Mouse (Mus musculus) cerebellum, adult 18-20 months (tissue): ENCODE results near the gene Ccna1.

Source experiments
- DNase-seq, 2 experiments: peaks; one replicate each; pipeline ENCODE4 v3.0.0; 2021

Ccna1 gene

DNA sequence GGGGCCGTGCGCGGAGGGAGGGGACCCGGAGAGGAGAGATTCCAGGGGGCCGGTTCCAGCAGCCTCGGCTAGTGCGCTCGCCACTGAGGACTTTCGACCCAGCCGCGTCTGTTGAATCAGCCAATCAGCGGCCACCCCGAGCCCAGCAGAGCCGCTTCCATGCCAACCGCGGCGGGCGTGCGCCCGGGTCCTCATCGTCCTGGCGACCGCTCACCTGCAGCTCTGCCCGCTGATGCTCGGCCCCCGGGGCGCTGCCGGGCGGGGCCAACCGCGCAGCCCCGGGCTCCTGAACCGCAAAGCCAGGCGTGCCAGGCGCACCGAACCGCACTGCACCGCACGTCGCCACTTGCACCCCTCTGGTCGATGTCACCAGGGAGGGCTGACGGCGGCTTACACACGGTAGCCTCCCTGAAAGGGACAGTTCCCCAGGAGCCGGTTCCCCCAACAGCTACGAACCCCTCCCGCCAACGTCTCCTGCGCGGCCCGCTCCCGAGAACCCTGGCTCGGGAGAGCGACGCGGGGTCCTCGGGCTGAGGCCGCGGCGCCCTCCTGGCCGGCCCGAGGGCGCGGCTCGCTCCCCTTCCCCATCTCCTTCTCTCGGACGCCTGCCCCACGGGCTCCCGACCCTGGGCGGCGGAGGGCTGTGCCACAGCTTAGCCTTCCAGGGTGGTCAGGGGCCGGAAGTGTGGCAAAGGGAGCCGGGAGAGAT, at the start of gene Ccna1:
Ccna1 (minus strand) TSS at position 464 of the 709 bp plus-strand sequence.
- DNase-seq, result peak; percentile 31 to 44

DNA sequence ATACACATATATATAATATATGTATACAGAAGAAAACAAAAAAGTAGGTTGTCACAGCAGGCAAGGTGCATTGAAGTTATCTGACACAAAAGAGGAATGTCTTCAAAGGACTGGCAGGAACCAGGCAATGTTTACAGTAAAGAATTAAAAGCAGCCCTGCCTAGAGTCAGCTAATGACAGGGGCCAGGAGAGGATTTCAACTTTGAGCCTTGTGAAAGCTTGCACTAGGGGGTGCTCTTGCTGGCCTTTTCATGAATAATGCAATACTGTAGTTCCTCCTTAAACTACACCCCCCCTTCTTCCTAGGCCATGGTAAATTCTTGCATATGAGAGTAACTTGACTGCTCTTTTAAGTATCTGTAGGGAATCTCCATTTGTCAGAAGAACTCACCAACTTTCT, 45.8 kb upstream of the Ccna1 start:
- no peak for DNase-seq

DNA sequence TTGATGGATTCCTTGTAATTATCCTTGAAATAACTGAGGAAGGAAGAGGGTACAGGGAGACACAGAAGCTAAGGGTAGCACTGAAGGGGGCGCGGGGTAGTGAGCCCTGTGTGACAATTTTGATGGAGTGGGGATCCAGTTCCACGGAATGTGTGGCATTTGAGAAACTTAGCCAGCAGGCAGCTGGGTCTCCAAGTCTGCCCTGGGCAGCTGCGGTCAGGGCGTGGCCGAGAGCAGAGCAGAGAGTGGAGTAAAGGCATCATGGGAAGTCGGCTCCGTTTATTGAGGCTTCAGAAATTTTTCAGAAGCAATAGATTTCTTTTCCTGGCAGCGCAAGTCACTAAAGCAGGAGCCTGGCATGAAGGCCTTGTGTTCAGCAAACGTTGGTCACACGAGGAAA, 43.7 kb upstream of the Ccna1 start:
- no peak for DNase-seq

DNA sequence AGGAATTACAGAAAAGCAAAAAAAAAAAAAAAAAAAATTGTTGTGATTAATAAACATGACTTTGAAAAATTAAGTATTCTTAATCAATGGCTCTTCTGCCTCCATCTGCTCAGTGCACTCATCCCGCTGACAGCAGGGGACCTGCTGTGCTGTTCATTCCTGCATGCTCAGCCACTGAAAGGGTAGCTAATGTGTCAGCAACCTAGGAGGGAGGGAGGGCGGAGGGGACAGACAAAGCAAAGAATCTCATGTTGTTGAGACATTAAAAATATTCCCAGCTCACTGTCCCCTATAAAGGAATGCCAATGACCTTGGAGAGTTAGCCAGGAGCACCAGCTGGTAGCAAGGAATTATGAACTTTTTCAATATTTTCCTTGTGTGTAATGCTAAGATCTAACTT, 42.7 kb upstream of the Ccna1 start:
- DNase-seq, result no peak

DNA sequence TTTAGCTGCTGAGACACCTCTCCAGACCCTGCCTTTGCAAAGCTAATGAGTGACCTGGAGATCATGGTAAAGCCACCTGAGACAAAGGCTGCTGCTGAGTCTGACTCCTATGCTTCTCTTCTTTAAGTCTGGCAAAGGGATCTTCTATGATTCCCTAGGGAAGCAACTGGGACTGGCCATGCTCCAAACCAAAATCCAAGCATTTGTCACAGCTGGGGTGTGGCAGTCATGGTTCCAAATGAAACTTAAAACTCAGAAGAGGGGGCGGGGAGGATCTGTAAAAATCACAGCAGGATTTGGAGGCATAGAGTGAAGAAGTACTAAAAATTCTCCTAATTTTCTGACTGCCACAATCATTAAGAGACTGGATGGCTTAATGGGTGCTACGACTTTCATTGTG, 41.9 kb upstream of the Ccna1 start:
- no peak for DNase-seq

DNA sequence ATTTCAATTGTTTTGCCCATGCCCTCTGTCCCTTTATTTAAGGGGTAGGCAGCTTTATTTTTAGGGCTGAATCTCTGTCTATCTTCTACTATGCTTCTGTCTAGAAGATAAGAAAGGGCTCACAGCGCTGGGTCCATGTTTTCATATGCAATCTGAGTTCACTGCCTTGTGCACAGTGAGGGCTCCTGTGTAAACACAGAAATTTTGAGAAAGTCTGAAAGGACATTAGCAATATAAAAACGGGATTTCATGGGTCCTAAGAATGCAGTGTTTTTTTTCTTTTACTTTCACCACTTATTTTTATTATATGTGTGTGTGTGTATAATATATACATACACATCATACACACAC, 41.3 kb upstream of the Ccna1 start:
- no peak for DNase-seq

DNA sequence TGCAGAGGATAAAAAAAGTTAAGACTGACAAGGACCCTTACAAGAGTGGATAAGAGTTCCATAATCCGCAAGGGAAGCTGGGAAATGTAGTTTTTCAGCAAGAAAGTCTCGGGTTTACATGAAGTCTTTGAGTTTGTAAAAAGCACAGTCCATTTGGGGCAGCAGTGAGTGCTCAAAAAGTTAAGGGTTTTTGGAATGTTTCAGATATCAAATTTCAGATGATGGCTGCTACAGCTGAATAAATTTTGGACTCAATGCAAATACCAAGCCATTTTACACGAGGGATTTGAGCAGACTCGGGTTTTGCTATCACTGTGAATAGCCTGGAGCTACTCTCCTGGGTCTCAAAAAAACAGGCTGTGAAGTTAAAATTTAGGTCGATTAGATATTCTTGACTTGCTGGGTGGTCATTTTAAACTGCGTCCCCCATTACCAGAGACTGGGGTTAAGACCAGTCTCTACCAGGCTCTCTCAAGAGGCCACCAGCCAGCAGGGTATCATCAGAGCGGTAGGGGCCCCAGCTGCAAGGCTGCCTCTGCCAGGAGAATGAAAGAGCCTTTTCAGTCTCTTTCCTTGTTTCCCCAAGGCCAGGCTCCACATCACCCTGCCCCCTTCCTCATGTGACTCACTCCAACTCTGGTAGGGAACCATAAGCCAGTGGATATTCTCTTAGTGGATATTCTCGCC, 40.8 kb upstream of the Ccna1 start:
- peak in 1 of 2 experiments; percentile 25 for DNase-seq

DNA sequence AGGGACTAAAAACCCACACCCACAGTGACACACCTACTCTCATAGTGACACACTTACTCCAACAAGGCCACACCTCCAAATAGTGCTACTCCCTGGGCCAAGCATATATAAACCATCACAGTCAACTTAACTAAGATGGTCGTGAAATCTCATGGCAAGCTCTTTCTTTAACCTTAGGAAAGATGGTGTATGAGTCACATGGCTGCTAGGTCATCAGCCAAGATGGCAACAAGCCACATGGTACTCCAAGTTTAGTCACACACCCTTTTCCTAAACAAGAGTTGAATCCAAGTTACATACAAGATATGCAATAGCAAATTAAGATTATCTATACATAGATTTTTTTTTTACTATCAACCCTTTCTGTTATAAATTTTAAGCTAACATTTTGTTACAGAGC, 37.9 kb upstream of the Ccna1 start:
- DNase-seq, result no peak

DNA sequence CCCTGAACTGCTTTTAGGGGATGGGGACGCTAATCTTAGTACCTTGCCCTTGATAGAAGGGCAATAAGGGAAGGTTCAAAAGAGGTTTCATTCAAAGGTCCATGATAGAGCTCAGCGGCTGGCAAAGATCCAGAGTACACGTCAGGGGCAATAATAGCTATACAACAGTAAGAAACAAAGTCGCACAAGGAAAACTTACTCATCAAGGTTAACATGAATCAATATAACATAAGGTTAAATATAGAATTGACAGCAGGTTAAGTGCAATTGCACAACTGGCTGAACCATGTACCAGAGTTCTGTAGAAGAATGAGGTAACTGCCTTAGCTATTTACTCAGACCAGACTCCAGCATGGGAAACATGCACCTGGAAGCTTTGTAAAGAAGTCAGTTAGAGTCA, 34.0 kb upstream of the Ccna1 start:
- DNase-seq, result no peak

DNA sequence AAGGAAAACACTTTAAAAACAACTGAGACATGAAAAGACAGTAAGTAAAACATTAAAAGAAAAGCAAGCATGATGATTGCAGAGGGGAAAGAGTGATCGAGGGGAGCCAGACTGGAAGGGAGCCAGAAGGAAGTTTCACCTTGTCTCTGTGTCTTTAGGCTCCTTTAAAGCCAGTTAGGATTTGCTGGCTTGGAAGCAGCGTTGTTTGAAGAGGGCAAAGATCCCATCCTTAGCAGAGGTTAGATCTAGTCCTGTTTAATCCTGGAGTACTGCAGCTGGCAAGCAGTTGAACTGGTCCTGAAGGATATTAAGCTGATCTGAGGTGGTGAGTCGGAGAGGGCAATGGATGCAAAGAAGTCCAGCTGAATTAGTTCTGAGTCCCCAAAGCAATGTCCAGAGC, 33.5 kb upstream of the Ccna1 start:
- no peak for DNase-seq

DNA sequence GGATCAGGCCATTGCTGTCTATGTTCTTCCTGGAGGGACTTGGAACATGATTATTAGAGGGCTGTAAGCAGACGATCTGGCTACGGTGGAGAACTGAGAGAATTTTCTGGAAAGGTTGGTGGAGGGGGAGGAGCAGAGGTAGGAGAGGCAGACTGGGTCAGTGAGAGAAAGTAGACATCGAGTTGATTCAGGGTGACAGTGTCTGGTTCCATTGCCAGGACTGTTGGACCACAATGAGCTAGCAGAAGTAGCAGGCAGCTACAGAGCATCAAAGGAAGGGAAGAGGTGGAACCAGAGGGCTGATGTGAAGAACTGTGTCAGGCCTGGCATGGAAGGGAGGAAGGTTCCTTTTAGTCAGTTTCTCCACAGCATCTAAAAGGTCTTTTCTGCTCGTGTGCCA, 33.1 kb upstream of the Ccna1 start:
- DNase-seq, result no peak

DNA sequence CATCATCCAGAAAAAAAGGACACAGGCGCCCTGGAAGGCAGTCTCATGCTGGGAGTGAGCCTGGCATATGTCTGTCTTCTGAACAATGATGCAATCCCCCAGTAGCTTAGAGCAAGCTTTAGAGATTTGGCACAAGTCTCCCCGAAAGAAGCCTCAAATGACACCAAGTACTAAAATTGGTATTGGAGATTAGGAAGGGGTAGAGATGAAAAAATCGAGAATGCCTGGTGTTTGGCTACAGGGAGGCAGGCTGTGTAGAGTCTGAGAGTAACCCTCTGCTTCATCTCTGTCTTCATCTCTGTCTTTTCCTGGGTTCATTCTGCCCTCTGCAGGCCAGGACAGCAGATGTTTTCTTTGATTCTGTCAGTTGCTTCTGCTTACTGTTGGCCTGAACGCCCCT, 32.1 kb upstream of the Ccna1 start:
- no peak for DNase-seq

DNA sequence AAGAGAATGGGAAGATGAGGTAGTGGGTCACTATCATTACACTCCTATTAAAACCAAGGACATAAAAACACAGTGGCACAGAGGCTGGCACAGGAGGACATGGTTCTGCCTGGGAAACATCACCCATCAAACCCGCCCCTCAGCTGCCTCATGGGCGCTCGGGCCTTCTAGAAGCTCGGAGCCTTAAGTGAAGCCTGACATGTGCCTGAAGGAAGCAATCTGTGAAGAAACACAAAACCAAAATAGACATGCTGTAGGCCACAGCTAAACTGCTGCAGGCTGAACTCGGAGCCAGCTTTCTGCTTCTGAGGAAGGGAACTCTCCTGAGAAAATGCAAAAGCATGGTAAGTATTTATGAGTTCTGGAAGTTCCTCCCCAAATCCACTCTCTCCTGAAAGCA, 31.6 kb upstream of the Ccna1 start:
- DNase-seq, result no peak

DNA sequence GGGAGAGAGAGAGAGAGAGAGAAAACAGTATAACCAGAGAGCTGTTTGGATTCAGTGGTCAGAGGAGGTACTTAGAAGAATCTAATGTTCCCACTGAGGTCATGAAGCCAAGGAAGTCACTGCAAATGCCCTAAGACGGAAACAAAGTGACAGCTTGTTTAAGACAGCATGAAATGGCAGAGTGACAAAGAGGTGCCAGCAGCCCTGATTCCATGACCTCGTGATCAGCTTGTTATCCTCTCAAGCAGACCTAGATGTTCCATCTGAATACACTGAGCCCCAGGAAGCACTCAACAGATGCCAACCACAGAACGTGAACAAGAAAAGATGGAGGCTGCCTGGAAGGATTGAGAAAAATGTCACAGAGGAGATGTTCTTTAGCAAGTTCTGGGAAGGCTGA, 30.4 kb upstream of the Ccna1 start:
- DNase-seq, result peak; percentile 27 to 34

DNA sequence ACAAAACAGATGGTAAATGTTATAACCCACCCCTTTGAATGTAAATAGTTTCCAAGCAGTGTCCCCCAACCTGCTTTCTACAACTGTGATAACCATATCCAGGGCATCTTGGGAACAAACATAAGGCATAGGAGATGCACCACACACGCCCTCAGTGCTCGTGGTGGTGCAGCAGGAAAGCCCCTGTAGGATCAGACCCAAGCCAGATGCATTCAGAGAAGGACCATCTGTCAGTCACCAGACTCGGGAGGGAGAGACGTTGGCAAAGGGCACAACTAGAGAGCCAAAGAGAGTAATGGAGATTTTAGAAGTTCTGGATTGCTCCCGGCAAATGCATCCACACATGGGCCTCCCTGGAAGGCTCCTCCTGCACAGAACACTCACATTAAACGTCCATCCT, 29.5 kb upstream of the Ccna1 start:
- no peak for DNase-seq

DNA sequence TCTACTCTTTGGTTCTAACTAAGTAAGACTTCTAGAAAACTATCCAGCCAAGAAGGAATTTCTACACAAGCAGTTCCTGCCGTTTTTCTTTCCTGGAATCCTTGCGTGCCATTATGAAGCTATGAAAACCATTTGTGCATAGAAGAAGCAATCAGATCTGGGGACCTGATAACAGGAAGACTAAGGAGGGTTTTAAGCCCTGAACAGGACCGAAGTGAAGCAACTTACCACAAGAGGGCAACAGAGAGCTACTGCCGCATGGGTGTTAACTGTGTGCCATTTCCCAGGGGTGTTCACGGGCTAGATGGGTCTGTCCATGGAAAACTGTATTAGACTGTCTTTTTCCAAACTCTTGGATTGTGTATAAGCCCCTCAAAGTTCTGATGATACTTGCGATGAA, 24.8 kb upstream of the Ccna1 start:
- DNase-seq, result peak; percentile 74 to 75

DNA sequence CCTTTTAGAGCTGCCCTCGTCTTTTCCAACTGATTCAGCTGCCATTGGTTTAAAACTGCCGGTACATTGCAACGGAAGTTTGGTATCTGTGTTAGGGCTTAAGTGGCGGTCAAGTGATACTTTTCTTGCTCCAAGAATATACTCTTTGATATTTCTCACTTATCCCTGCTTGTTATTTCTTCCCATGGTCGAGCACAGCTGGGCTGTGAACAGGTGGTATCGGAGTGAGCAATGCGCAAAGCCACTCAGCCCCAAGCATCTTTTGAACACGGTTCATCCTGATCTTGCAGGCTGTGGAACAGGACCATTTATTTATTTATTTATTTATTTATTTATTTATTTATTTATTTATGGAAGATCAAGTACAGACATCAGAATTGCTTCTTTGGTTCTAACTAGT, 24.3 kb upstream of the Ccna1 start:
- DNase-seq, result no peak

DNA sequence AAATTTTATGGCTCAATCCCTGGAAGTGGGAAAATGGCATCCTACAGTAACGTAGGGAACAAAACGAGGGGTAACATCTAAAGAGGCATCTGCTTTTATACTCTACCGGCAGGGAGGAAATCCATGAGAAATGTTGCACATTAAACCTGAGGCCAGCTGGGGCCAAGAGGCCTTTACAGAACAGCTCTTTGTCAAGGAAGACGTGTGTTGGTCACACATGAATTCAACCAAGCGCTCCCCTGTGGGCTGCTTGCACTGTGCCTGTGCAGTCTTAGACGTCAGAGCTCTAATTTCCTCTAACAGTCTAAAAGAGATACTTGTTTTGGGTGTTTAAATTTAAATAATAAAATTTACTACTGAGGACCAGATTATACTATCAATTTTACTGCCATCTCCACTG, 22.9 kb upstream of the Ccna1 start:
- no peak for DNase-seq

DNA sequence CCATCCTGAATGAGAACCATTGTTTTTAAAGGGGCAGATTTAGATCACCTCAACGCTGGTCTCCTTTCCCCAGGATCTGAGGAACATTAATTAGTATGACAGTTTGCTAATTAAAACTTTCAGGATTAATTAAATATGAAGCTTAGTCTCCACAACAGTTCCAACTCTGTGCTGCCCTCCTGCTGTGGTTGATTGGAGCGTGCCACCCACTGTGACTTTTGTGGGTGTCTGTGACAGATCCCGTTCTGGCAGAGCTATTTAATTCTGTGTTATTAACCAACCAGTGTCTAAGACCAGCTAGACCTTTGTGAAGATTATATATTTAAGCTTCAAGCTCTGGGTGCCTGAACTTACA, 20.0 kb upstream of the Ccna1 start:
- no peak for DNase-seq

DNA sequence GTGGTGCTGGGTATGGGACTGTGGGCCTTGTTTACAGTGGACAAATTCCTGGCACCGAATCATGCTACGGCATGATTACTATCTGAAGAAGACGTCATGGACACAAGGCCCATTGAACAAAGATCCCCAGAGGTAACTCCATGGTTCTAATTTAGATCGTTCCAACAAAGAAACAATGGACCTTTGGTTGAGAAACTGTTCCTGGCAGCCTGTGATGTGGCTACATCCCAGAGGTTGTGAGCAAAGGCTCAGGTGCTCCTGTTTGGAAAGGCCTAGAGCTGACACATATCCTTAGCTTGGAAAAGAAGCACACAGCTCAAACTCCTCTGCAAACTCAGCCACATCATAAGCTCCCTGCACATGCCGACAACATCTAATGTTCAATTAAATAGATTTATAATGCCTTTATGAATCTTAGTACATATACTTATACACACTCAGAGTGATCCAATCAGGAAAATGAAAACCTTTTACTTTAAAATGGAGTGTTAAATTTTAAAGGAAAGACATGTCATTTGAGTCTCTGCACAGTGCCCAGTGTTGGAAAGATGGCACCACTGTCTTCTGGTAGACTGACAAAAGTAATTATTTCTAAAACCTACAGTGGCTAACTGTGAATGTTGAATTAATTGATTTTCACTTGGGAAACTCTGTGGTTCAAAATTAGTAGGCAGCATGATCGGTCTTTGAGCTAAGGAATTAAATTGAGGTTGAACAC, 19.4 kb upstream of the Ccna1 start:
- DNase-seq, result no peak

DNA sequence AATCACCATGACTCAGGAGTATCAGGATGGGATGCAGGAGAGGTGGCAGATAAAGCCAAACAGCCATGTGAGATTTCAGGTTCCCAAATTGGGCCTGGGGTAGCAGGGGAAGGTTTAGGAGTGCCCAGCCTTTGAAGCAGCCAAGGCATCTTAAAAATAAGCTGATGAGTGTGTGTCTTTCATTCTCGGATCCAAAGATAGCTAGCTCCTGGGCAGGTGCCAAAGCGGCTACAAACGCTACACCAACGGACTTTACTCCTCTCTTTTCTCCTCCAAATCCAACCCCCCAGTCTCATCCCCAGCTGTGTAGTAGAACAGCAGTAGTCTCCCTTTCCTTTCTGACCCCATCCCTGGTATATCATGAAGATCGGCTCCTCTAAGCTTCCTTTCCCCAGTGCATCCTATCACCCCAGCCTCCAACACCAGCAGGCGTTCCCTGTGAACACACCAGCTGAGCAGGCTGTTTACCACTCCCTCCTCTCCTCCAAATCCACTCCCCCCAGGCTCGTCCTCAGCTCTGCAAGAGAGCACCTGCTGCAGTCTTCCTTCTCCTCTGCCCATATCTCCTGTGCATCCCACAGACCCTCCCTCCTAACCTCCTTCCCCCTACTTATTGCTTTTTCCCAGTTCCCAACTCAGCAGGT, 12.6 kb upstream of the Ccna1 start:
- no peak for DNase-seq

DNA sequence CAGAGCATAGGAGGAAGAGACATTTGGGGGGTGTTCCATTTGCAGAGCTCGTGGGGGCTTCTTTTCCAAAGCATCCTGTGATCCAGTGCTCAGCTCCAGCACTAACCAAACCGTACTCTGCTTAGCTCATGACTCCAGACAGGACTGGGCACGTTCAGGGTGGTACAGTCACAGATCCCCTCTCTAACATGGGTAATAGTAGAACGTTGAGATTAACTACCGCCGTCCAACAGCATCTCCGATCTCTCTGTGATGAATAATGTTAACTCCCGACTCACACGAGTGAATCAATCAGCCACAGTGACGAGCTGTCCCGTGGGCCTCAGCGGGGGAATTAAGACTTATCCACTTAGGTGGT, 11.3 kb upstream of the Ccna1 start:
- no peak for DNase-seq

DNA sequence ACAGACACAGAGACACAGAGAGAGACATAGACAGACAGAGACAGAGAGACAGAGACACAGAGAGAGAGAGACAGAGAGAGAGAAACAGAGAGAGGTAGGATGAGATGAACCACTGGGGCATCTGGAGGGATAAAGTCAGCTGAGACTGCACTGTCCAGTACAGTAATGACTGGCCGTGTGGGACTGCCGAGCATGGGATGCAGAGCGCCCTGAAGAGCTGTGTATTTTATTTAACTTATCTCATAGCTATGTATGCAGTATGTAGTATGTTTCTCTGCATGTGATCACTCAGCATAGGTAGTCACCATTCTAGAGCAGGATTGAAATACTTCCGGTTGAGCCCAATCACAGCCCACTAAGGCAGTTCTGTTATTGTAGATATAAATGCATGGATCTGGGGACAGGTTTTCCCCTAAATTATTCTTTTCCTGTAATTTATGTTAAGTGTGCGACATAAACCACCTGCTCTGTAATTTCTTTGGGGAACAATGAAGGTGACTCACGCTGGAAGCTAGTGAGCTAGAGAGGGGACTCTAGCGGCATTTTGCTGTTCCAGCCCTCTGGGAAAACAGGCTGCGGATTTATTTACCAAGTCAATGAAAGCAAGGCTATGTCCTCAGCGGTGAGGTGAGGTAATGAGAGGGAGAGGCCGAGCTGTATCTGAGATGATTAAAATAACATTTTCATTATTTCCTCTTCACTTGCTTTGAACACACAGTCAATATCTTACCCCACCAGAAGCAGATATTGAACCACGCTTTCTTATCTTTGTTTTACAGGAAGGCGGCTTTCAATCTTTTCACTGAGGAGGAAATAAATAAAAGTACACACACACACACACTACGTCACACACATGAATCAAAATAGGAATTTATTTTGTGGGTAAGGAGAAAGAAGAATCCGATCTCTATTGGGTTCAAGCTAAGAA, 10.7 kb upstream of the Ccna1 start:
- DNase-seq, result no peak
